Mouse (Mus musculus): ENCODE results near the gene Htr5b. TPM values are rescaled to one million over a fixed set of nuclear protein-coding genes. Genes with fewer than 3 reads are reported as not detected.

Gene Htr5b
- polyA plus RNA-seq (2014; fragmentation: Nextera tagmentation; extraction: Ambion mirVana), result 0.09 and 0.14 TPM in 2 replicates

- peak; percentile 76 for DNase-seq
- no peak within 1 kb of the TSS for H3K9ac ChIP-seq
- 0 out of 2 replicates have a peak, but pooled peaks cover 4% of the 10 kb centered on the region for H3K4me1 ChIP-seq (ENCODE audit: insufficient read depth)
- peak; percentile 97 for ATAC-seq (ENCODE audit: insufficient read depth)
- peak within 1 kb of the TSS; percentile 57 for H3K4me2 ChIP-seq
- no peak for TF ChIP-seq CTCF (IDR thresholded peaks at IDR 0.05; ENCODE audit: low read depth)
- no peaks in the 10 kb centered on the region for H3K9me3 ChIP-seq (ENCODE audit: low read depth, low read length)
- 3% methylated on average over 11 of the region's 11 CpGs for WGBS
- H3K4me3 ChIP-seq (ENCODE audit: low read depth, low read length), result peak within 1 kb of the TSS; percentile 25
- H3K27ac ChIP-seq (ENCODE audit: low read depth), result no peak within 1 kb of the TSS
- H3K36me3 ChIP-seq (ENCODE audit: insufficient read depth), result no peaks in the 10 kb centered on the region
- H3K27me3 ChIP-seq (ENCODE audit: insufficient read depth, low read length), result peaks cover 25% of the 10 kb centered on the region
These were observed at the start of gene Htr5b for GRCm38 (mm10) chr1:121528399-121528720. Gene Htr5b, minus strand, starts transcription at chr1:121528465.

GRCm38 (mm10) chr1:121577491-121577890 lies 49.2 kb upstream of the Htr5b start:
- Histone ChIP-seq H3K27ac (ENCODE audit: low read depth) (no peak overlapping the region), H3K4me3 (ENCODE audit: low read depth, low read length) (no peak overlapping the region), H3K9ac (no peak overlapping the region), H3K4me2 (no peak overlapping the region), H3K9me3 (ENCODE audit: low read depth, low read length) (no peaks in the 10 kb centered on the region), H3K36me3 (ENCODE audit: insufficient read depth) (no peaks in the 10 kb centered on the region), H3K4me1 (ENCODE audit: insufficient read depth) (no peaks in the 10 kb centered on the region), H3K27me3 (ENCODE audit: insufficient read depth, low read length) (no peaks in the 10 kb centered on the region)
- WGBS, result 46% methylated on average over 1 of the region's 1 CpGs
- no peak for TF ChIP-seq CTCF (IDR thresholded peaks at IDR 0.05; ENCODE audit: low read depth)
- DNase-seq (no peak), ATAC-seq (ENCODE audit: insufficient read depth) (no peak)

- H3K27me3 ChIP-seq (ENCODE audit: insufficient read depth, low read length), result no peaks in the 10 kb centered on the region
- H3K27ac ChIP-seq (ENCODE audit: low read depth), result no peak overlapping the region
- H3K4me1 ChIP-seq (ENCODE audit: insufficient read depth), result no peaks in the 10 kb centered on the region
- TF ChIP-seq CTCF (IDR thresholded peaks at IDR 0.05; ENCODE audit: low read depth), result no peak
- ATAC-seq (ENCODE audit: insufficient read depth), result no peak
- no peaks in the 10 kb centered on the region for H3K9me3 ChIP-seq (ENCODE audit: low read depth, low read length)
- DNase-seq, result no peak
- 78% methylated on average over 7 of the region's 7 CpGs for WGBS
- peaks cover 2% of the 10 kb centered on the region for H3K36me3 ChIP-seq (ENCODE audit: insufficient read depth)
- H3K4me3 ChIP-seq (ENCODE audit: low read depth, low read length), result no peak overlapping the region
- H3K9ac ChIP-seq, result no peak overlapping the region
- no peak overlapping the region for H3K4me2 ChIP-seq
These were observed 42.3 kb upstream of the Htr5b start for GRCm38 (mm10) chr1:121570522-121570921.

- peak within 1 kb of the TSS; percentile 83 for H3K4me2 ChIP-seq
- WGBS, result 6% methylated on average over 53 of the region's 53 CpGs
- DNase-seq, result peak; percentile 98
- no peaks in the 10 kb centered on the region for H3K4me1 ChIP-seq (ENCODE audit: insufficient read depth)
- H3K27me3 ChIP-seq (ENCODE audit: insufficient read depth, low read length), result no peaks in the 10 kb centered on the region
- H3K36me3 ChIP-seq (ENCODE audit: insufficient read depth), result peaks cover 29% of the 10 kb centered on the region
- peak; percentile 99 for ATAC-seq (ENCODE audit: insufficient read depth)
- peak within 1 kb of the TSS; percentile 68 for H3K4me3 ChIP-seq (ENCODE audit: low read depth, low read length)
- peak within 1 kb of the TSS; percentile 73 for H3K9ac ChIP-seq
- TF ChIP-seq CTCF (IDR thresholded peaks at IDR 0.05; ENCODE audit: low read depth), result peak; percentile 89
- no peaks in the 10 kb centered on the region for H3K9me3 ChIP-seq (ENCODE audit: low read depth, low read length)
- H3K27ac ChIP-seq (ENCODE audit: low read depth), result peak within 1 kb of the TSS; percentile 54; the same call in 1 of the 2 replicates
These were observed 39.5 kb upstream of the Htr5b start, which contains the start of gene Ddx18 for GRCm38 (mm10) chr1:121567521-121568489. Gene Ddx18, minus strand, starts transcription at chr1:121567989.

- no peak overlapping the region for H3K4me3 ChIP-seq (ENCODE audit: low read depth, low read length)
- peaks cover 92% of the 10 kb centered on the region for H3K36me3 ChIP-seq (ENCODE audit: insufficient read depth)
- H3K27ac ChIP-seq (ENCODE audit: low read depth), result no peak overlapping the region
- TF ChIP-seq CTCF (IDR thresholded peaks at IDR 0.05; ENCODE audit: low read depth), result no peak
- H3K27me3 ChIP-seq (ENCODE audit: insufficient read depth, low read length), result no peaks in the 10 kb centered on the region
- WGBS, result 97% methylated on average over 5 of the region's 5 CpGs
- H3K4me1 ChIP-seq (ENCODE audit: insufficient read depth), result no peaks in the 10 kb centered on the region
- ATAC-seq (ENCODE audit: insufficient read depth), result no peak
- H3K9ac ChIP-seq, result no peak overlapping the region
- no peak overlapping the region for H3K4me2 ChIP-seq
- DNase-seq, result no peak
- no peaks in the 10 kb centered on the region for H3K9me3 ChIP-seq (ENCODE audit: low read depth, low read length)
These were observed 29.6 kb upstream of the Htr5b start for GRCm38 (mm10) chr1:121557861-121558260.

- Histone ChIP-seq H3K27me3 (ENCODE audit: insufficient read depth, low read length) (no peaks in the 10 kb centered on the region), H3K9ac (no peak overlapping the region), H3K4me3 (ENCODE audit: low read depth, low read length) (no peak overlapping the region), H3K36me3 (ENCODE audit: insufficient read depth) (peaks cover 43% of the 10 kb centered on the region), H3K27ac (ENCODE audit: low read depth) (no peak overlapping the region), H3K4me2 (no peak overlapping the region), H3K9me3 (ENCODE audit: low read depth, low read length) (no peaks in the 10 kb centered on the region), H3K4me1 (ENCODE audit: insufficient read depth) (no peaks in the 10 kb centered on the region)
- 85% methylated on average over 7 of the region's 7 CpGs for WGBS
- ATAC-seq (ENCODE audit: insufficient read depth), result no peak
- TF ChIP-seq CTCF (IDR thresholded peaks at IDR 0.05; ENCODE audit: low read depth), result no peak
- DNase-seq, result no peak
These were observed 23.2 kb upstream of the Htr5b start for GRCm38 (mm10) chr1:121551457-121551835.

- no peak overlapping the region for H3K9ac ChIP-seq
- H3K36me3 ChIP-seq (ENCODE audit: insufficient read depth), result peaks cover 38% of the 10 kb centered on the region
- no peak overlapping the region for H3K27ac ChIP-seq (ENCODE audit: low read depth)
- no peaks in the 10 kb centered on the region for H3K27me3 ChIP-seq (ENCODE audit: insufficient read depth, low read length)
- no peak for TF ChIP-seq CTCF (IDR thresholded peaks at IDR 0.05; ENCODE audit: low read depth)
- no peaks in the 10 kb centered on the region for H3K4me1 ChIP-seq (ENCODE audit: insufficient read depth)
- H3K4me3 ChIP-seq (ENCODE audit: low read depth, low read length), result no peak overlapping the region
- H3K9me3 ChIP-seq (ENCODE audit: low read depth, low read length), result no peaks in the 10 kb centered on the region
- no peak overlapping the region for H3K4me2 ChIP-seq
- 79% methylated on average over 16 of the region's 16 CpGs for WGBS
- DNase-seq (no peak), ATAC-seq (ENCODE audit: insufficient read depth) (no peak)
These were observed 22.7 kb upstream of the Htr5b start for GRCm38 (mm10) chr1:121550801-121551456.

All from lung, embryonic 14.5 days (tissue).